Mouse (Mus musculus): ENCODE results near the gene Eif4b.
A peak's percentile ranks its signal among the peaks of the same experiment; 100 is the strongest.

The Eif4b gene

DNA sequence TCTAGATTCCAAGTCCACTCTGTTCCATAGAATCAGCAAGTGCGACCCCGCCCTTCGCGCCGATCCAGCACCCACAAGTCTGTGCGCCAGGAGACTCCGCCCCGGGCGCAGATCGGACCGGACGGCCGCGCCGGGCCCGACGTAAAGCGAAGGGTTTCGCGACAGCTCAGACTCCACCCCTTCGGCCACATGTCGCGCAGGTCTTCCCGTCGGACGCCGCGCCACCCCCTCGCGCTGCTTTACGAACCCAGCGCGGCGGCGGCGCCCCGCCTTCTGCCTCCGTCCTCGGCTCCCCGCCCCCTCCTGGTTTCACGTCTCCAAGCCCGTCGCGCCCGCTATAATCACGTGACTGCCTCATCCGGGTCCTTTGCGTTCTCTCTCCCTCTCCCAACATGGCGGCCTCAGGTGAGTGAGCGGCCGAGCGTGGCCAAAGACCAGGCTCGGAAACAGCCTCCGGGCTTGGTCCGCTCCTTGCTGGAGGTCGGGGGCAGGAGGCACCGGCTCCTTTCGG is at the start of gene Eif4b:
Gene Eif4b, plus strand, starts transcription at position 215 of the 511 bp plus-strand sequence.
- peak; percentile 98 to 99 for DNase-seq (ENCODE audit: low spot score in 2 of 2)

- DNase-seq (ENCODE audit: low spot score in 2 of 2) = no peak
Measured at GRCm38 (mm10) chr15:102023888-102024287, 49.7 kb upstream of the Eif4b start.

DNA sequence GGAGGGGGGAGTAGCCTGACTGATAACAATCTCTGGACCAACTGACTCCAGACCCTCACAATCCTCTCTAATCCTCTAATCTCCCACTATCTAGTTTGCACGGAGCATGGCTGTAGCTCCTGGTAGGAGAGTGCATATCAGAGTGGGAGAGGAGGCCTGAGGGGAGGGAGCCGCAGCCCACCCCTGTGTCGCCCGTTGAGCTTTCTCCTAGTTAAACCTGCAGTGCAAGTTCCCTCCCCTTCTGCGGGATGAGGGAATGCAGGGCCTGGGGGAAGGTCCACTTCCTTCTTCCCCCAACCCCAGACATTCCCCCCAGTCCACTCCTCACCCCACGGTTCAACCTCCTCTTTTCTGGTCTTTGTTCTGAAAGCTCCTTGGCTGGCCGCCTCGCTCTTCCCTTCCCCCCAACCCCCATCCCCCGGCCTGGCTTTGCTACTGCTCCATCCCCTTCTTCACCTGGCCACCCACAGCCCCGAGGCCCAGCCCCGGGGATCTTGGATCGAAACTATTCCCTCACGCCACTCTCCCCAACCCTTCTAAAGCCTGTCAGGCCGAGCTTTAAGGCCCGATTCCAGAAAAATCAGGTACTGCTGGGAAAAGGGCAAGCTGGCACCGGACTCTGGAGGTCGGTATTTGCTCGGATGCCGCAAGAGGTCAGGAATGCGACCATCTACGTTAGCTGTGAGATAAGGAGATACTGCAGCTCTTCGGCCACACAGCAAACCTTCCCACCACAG is 48.3 kb upstream of the Eif4b start:
- no peak for DNase-seq (ENCODE audit: low spot score in 2 of 2)

DNA sequence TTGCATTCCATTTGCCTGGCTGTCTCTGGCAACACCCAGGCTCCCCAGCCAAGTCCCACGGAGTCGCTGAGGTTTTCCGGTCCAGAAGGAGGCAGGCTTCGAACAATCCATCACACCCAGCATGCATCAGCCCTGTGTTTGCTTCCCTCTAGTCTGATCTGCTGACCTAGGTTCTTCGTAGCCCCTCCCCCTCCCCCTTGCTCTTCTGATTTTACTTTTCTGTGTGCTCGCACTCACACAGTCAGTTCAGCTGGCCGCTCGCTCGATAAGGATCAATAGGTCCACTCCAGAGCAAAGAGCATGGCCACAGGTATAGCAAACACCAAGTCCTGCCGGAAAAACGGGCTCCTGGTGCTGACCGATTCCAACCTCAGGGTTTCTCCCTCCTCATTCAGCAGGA is 47.1 kb upstream of the Eif4b start:
- DNase-seq (ENCODE audit: low spot score in 2 of 2) = no peak

DNA sequence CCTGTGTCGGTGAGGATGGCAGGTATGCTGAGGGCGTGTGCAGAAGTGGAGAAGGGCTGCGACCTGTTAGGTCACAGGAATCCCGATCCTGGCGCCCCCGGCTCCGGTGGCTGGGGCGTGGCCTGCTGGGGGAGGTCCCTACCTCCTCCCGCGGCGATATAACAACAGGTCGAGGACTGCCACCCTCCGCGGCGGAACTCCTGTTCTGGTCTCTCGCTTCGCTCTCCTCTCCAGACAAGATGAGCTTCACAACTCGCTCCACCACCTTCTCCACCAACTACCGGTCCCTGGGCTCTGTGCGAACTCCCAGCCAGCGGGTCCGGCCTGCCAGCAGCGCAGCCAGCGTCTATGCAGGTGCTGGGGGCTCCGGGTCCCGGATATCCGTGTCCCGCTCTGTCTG is 45.5 kb upstream of the Eif4b start, which contains the start of gene Krt18:
Gene Krt18, plus strand, starts transcription at position 141 of the 400 bp plus-strand sequence.
- DNase-seq (ENCODE audit: low spot score in 2 of 2) = no peak

DNA sequence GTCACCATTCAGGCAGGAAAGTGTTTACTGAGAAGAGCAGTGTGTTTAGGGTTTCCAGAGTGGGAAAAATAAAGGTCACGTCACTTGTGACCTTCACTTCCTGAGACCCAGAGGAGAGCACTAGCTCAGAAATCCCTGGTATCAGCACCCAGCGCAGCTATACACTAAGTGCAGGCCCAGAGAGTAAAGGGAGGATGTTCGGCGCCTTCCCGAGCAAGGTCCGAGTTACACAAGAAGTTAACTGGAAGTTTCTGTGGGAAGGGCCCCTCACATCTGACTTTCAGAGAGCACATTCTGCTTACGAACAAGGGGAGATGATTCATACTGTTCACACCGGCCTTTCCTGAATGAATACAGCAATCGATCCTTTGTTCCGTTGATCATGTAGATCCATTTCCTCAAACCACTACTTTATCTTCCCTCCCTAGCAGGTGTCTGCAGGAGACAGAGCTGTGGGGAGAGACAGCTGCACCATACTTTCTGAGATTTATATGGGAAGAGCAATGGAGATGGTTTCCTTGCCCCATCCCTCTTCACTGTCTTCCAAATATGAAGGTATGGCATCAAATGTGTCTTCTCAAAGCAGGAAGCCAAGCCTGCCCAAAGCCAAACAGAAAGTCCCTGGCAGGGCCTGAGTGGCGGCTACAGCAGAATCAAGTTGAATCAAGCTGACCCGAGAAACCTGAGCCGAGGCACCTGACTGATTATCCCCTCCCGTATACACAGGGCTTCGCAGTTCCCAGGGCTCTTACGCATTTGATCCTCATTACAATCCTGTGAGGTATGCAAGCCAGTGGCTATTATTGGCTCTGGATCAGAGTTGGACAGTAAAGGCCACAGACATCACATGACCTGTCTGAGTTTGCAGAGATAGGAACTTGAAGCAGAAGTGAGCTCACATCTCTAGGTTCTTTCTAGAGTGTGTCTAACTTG is 39.2 kb upstream of the Eif4b start:
- DNase-seq (ENCODE audit: low spot score in 2 of 2) = no peak

DNA sequence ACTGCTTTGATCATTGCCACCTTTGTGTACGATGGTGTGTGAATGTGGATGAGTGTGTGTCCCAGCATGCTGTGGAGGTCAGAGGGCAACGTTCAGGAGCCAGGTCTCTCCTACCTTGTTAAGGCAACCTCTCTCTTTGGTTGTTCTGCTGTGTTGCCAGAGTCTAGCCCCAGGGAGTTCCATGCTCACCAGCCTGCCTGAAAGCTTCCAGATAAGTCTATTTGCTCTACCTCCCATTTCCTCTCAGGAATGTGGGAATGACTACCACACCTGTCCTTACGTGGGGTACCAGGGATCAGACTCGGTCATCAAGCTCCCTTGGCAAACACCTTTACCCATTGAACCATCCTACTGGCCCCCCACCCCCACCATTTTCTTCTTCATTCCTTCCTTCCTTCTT is 33.3 kb upstream of the Eif4b start:
- DNase-seq (ENCODE audit: low spot score in 2 of 2) = no peak

DNA sequence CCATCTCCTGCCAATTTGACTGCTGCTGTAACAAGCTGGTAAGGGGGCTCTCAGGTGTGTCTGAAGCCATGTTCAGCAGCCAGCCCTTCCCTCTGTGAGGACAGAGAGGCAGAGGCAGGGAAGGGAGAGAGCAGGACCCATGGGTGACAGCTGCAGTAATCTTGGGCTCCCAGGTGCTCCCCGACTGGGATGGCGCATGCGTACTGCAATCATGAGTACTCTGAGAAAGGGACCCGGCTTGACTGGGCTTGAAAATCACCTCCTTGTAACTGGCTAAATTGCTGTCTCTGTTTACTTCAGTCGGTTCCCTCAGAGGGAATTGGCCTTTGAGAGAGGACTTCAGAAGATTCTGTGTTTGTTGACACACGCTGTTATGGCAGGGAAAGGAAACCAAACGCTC is 31.6 kb upstream of the Eif4b start:
- DNase-seq (ENCODE audit: low spot score in 2 of 2) = no peak

DNA sequence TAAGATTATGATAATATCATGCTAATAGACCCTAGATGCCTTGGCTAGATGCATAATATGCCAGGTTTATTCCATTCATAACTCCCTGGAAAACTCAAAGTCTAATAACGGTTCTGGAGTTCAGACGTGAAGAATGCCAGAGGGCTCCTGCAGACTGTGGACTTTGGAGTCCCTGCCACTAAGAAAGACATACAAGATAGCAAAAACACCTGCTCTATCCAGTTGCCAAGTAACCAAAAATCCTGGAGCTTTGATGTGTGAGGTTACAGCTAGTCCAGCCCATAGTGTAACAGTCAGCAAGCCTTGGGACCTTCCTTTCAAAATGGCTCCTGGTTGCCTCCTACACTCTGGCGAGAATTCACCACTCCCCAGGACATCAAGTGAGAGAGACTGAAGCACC is 28.8 kb upstream of the Eif4b start:
- DNase-seq (ENCODE audit: low spot score in 2 of 2) = no peak

- no peak for DNase-seq (ENCODE audit: low spot score in 2 of 2)
Measured at GRCm38 (mm10) chr15:102045691-102046090, 27.9 kb upstream of the Eif4b start.

GRCm38 (mm10) chr15:102048006-102048405 is 25.6 kb upstream of the Eif4b start:
- DNase-seq (ENCODE audit: low spot score in 2 of 2) = no peak

DNA sequence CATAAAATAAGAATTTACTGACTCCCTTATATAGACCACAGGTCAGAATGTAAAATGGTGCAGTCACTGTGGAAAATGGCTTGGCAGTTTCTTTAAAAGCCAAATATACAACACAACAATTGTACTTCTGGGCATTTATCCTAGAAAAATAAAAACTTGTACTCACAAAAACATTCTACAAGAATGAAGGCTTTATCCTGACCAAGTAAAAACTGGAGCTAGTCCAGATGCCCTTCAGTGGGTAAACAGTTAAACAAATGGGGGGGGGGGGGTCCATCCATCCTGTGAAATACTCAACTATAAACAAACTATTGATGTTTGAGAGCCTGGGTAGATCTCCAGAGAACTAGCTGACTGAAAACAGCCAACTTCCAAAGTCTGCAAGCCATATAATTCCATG is 23.7 kb upstream of the Eif4b start:
- DNase-seq (ENCODE audit: low spot score in 2 of 2) = no peak

- peak; percentile 15 to 33 for DNase-seq (ENCODE audit: low spot score in 2 of 2)
Measured at GRCm38 (mm10) chr15:102051920-102052683, 21.5 kb upstream of the Eif4b start.

- DNase-seq (ENCODE audit: low spot score in 2 of 2) = no peak
Measured at GRCm38 (mm10) chr15:102056495-102057174, 16.9 kb upstream of the Eif4b start.

DNA sequence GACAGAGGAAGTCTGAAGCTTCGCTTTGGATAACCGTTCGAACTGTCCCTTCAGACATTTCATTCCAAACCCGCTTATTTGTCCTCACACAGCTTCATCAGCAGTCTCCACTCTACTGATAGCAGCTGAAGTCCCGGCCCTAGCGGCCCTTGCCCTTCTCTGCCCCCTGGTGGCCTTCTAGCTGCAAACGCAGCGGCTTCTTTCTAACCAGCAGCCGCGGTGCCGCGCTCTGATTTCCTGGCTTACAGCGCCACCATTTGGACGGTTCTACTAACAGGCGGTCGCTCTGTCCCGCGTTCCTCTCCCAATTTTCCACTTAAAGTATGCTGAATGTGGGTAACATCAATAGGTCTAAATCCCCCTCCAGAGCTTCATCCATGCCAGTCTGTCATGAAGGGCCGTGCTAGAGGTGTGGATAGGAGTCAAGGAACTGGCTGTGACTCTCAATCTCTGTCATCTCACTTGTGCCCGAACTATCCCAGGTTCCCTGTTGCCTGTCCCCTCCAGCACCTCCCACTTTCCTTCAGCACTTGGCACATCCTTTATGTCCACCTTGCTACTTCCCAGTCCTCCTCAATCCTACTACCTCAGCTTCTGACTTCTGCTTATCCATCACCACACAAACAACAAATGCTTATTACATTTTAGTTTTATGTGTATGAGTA is 7.8 kb upstream of the Eif4b start:
- DNase-seq (ENCODE audit: low spot score in 2 of 2) = peak; percentile 82 to 90

DNA sequence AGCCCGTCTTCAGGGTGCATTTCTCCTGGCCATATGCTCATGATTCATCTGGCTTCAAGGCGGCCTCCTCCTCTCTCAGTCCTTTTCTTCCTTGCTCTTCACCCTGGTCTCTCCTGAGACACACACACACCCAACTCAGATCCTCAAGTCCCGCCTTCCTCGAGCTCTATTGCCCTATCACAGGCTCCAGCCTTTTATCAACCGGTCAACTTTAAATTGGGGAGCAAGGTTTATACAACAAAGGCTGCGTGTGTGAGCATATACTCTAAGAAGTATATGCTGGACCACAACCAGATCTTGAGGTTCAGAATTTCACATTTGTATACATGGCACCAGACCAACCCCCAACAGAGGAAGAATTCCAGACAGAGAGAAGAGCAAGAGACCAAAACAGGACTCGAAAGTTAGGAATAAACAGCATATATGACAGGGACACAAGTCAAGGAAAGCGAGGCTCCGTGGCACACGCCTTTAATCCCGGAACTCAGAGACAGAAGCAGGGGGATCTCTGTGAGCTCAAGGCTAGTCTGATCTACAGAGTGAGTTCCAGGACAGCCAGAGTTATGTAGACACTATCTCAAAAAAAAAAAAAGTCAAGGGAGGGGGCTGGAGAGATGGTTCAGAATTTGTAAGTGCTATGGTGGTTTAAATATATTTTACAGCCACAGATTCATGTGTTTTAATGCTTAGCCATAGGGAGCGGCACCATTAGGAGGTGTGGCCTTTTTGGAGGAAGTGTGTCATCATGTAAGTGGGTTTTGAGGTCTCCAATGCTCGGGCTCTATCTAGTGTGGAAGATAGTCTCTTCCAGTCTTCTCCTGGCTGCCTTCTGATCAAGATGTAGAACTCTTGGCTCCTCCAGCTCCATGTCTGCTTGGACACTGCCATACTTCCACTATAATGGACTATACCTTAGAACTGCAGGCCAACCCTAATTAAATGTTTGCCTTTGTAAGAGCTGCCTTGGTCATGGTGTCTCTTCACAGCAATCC is 2.8 kb upstream of the Eif4b start:
- DNase-seq (ENCODE audit: low spot score in 2 of 2) = no peak

GRCm38 (mm10) chr15:102072963-102073558 is 512 bp upstream of the Eif4b start:
- no peak for DNase-seq (ENCODE audit: low spot score in 2 of 2)

GRCm38 (mm10) chr15:102074070-102074731 is 628 bp downstream of the Eif4b start:
- DNase-seq (ENCODE audit: low spot score in 2 of 2) = peak; percentile 62 to 68
